Mouse (Mus musculus): ENCODE results near the gene Ankef1. TPM values are rescaled to one million over a fixed set of nuclear protein-coding genes. Genes with fewer than 3 reads are reported as not detected.

Gene Ankef1
- not detected in 2 replicates for total RNA-seq (2014; fragmentation: Nextera tagmentation)
- not detected in 2 replicates for total RNA-seq (2017)

DNA sequence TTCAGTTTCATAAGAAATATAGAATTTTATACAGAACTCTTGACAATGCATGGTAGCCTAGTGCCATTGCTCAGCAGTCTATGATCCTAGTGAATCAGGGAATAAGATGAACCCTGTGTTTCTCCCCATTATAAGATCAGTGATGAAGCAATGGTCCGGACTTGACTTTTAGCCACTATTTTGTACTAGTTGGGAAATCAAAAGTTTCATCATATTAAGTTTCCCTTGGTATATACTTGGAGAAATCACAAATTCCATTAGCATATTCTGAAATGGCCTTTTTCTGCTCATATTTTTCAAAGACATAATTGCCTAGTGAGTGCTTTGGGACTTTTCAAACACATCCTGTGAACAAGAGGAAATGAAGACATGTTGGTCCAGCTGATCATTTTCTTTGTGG, at the start of gene Ankef1:
Gene Ankef1, plus strand, starts transcription at position 260 of the 400 bp plus-strand sequence.
- no peak for ATAC-seq (replicated peaks; ENCODE audit: low FRiP score, low TSS enrichment, poor library complexity, severe bottlenecking)

DNA sequence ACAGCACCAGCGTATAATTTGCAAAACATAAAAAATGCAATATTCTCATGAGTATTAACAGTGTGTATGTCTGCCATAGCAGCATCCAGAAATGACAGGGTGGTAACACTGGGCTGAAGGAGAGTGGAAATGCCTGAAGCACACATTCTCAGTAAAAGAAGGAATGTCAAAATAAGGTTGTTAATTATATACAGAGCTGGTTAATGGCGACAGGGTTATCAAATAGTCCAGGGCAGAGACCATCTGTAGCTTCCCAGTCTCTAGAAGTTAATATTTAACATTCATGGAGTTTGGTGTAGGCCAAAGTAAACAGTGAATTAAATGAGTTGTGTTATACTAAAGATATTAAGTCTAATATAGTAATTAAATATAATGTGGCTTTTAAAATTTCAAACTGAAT, 45.2 kb upstream of the Ankef1 start:
- ATAC-seq (replicated peaks; ENCODE audit: low FRiP score, low TSS enrichment, poor library complexity, severe bottlenecking) = no peak

DNA sequence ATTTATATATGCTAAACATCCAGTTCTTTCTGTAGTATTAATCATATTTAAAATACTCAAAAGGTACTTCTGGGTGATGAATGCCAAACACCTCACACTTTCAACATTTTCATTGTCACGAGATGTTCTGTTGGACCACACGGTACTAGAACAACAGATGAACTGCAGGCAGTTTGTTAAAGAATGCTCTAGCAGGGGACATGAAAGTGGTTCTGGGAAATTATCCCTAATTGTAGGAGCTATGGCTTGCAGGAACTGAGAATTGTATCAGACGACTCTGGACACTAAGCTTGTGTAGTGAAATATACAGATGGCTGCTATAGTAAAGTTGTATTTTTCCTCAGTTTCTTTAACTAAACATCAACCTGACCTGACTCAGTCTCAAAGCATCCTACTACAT, 44.8 kb upstream of the Ankef1 start:
- no peak for ATAC-seq (replicated peaks; ENCODE audit: low FRiP score, low TSS enrichment, poor library complexity, severe bottlenecking)

DNA sequence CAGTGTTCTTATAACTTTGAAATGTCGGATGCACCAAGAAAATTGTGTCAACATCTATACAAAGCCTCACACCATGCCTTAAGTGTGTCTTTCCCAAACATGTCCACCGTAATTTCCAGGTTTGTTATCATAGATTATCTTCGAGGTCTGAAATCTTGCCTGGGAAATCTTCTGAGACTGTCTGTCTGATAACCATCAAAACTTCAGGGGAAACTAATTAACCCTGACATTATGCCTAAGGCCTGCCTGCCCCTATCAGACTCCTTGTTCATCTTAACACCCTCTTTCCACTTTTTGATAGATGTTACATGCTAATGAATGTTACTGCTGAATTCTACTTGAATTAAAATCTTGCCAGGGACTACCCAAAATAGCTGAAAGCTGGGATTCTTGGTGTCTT, 24.1 kb upstream of the Ankef1 start:
- no peak for ATAC-seq (replicated peaks; ENCODE audit: low FRiP score, low TSS enrichment, poor library complexity, severe bottlenecking)

DNA sequence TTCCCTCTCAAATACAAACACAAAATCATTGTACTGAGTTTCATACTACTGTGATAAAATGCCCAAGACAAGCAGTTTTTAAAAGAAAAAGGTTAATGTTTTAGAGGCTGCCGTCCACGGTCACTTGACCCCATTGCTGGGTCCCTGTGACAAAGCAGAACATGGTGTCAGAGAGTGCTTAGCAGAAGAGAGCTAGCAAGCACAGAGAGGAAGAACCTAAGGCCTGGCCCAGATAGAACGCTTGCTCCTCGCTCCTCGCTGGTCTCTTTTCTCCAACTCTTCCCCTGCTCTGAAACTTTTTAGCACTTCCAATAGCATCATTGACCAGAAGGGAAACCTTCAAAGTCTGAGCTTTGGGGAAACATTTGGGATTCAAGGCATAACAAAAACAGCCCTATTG, 19.4 kb upstream of the Ankef1 start:
- ATAC-seq (replicated peaks; ENCODE audit: low FRiP score, low TSS enrichment, poor library complexity, severe bottlenecking) = no peak

DNA sequence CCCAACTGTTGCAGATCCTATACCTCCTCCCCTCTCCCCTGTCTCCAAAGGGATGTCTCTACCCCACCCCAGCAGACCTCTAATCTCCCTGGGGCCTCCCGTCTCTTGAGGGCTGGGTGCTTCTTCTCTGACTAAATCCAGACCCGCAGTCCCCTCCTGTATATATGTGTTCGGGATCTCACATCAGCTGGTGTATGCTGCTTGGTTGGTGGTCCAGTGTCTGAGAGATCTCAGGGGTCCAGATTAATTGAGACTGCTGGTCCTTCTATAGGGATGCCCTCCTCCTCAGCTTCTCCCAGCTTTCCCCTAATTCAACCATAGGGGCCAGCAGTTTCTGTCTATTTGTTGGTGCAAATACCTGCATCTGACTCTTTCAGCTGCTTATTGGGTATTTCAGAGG, 18.7 kb upstream of the Ankef1 start:
- ATAC-seq (replicated peaks; ENCODE audit: low FRiP score, low TSS enrichment, poor library complexity, severe bottlenecking) = no peak

DNA sequence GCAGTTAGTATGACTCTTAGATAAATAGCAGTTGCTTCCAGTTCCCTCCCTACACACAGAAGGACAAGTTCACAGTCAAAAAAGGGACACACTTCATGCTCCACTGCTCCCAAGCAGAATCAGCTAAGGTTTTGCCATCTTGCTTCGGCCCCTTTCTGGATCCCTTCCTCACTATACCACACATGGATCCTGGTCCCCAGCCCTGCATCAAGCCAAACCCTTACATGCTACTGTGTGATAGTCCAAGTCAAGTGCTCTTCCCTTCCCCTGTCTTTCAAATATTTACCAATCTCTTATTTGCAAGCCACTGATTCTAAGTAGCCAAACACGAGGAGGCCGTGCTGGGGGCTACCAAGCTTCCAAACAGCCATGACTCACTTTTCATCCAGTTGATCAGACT, 16.8 kb upstream of the Ankef1 start:
- no peak for ATAC-seq (replicated peaks; ENCODE audit: low FRiP score, low TSS enrichment, poor library complexity, severe bottlenecking)

DNA sequence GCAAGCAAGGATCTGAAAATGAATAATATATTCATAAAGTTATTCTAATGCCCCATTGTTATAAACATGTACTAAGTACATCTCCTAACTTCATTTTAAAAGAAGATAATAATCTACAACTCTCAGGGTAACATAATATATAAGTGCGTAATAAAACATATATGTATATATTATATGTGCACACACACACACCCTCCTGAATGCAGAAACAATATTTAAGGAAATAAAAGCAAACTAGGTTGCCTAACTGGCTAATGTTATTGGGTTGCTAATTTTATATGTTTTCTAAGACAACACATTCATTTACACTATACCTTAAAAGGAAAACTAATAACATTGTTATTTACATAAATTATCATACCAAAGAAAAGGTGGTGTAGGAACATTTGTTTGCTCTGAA, 16.3 kb upstream of the Ankef1 start:
- ATAC-seq (replicated peaks; ENCODE audit: low FRiP score, low TSS enrichment, poor library complexity, severe bottlenecking) = no peak

DNA sequence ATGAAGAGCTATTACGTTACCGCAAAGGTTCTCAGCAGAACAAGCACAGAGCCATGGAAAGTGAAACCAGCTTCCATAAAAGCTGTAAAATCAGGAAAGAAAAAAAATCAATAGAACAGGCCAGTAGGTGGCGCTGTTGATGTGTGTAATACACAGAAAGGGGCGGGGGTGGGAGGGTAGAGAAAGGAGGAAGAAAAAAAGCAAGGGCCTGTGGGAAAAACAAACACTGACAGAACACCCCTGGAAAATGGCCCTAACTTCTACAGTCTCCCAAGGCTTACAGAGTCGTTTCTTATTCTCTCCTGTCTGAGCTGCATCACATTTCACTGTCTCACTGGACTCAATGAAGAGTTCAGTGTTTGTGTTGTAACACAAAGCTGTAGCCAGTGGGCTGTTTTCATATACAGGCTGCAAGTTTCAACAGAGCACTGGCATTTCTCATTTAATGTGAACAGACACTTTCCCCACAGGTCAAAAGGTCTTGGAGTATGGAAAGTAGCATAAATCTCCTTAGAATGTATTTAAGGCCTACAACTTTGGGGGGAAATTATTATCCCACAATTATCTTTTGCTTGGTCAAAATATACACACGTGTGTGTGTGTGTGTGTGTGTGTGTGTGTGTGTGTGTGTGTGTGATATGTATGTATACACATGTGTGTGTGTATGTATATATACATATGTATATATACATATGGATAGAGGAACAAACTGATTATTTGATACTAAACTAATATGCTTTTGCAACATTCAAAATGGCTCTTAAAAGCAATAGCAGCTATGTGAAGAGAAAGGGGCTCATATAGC, 15.7 kb upstream of the Ankef1 start:
- ATAC-seq (replicated peaks; ENCODE audit: low FRiP score, low TSS enrichment, poor library complexity, severe bottlenecking) = peak; percentile 88

DNA sequence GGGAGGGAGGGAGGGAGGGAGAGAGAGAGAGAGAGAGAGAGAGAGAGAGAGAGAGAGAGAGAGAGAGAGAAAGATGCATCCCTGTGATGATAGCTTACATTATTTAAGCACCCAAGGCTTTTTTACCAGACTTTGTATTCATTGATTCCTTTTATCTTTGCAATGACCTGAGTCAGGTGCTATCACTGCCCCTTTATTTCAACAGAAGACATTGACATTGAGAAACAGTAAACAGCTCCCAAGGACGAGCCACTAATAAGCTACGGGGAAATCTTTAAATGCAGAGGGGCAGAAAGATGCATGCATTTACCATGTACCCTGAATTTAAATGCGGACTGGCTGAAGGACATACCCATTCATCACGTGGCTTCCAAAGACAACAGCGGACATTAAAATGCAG, 14.7 kb upstream of the Ankef1 start:
- ATAC-seq (replicated peaks; ENCODE audit: low FRiP score, low TSS enrichment, poor library complexity, severe bottlenecking) = no peak

DNA sequence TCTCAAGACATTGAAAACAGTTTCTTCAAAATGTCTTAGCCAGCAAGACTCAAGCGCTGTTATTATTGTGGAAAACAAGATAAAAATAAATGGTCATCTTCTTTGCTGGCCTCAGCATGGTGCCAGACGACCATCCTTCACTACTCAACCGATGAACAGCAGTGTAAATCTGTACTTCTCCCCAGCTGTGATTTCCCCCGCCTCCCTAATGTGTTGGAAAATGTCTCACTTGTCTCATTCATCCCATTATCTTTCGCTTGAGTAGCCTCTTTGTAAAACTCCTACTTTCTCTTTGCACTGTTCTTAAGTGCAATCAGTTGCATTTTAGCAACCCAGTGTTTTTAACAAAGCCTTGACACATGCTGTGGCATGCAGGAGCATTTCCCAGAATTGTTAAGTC, 9.4 kb downstream of the Ankef1 start:
- ATAC-seq (replicated peaks; ENCODE audit: low FRiP score, low TSS enrichment, poor library complexity, severe bottlenecking) = no peak

DNA sequence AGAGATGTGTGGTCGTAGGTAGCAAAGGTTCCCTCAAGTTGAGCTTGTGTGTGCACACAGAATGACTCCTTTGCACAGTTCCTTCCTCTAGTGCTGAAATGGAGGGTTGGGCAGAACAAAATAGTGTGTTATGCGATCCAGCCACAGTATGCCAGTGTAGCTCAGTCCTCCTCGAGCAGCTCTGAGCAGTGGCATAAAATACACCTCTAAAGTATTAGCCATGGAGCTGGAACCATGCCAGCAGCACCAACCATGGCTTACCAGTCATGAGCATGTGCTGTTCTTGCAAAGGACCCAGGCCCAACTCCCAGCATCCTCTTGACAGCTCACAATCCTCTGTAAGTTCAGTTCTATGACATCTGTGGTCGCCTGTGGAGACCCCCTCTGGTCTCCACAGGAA, 10.0 kb downstream of the Ankef1 start:
- ATAC-seq (replicated peaks; ENCODE audit: low FRiP score, low TSS enrichment, poor library complexity, severe bottlenecking) = no peak

DNA sequence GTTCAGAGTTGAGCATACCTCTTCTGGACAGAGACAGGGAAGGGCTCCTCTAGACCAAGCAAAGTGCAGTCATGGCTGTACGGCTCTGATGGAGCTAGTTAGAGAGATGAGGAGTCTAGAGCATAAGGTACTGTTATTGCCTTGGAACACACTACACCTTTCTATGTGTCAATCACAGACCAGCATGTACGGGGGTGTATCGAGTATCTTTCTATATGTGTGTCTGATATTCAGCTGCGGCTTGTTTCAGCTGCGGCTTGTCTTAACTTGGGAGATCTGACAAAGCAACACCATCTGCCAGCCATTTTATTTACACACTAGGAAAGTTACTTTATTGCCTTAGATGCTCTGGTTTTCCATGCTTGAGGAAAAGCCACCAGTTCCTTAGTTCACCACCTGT, 11.1 kb downstream of the Ankef1 start:
- ATAC-seq (replicated peaks; ENCODE audit: low FRiP score, low TSS enrichment, poor library complexity, severe bottlenecking) = no peak

DNA sequence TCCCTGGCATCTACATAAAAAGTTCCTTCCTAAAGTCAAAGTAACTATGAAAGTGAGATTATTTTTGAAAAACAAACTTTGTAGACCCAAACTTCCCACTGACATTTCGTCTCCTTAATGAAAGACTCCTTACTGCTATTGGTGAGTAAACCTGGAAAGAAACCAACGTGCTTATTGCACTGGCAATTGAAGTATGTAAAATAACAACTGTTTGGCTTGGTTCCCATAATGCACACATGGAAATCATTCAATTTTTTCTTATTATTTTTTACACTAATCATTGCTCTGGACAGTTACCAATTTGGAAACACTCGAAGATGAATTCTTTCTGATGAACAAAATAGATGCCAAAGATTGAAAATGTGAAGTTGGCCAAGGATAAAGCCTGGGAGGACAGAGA, 12.1 kb downstream of the Ankef1 start:
- ATAC-seq (replicated peaks; ENCODE audit: low FRiP score, low TSS enrichment, poor library complexity, severe bottlenecking) = no peak

DNA sequence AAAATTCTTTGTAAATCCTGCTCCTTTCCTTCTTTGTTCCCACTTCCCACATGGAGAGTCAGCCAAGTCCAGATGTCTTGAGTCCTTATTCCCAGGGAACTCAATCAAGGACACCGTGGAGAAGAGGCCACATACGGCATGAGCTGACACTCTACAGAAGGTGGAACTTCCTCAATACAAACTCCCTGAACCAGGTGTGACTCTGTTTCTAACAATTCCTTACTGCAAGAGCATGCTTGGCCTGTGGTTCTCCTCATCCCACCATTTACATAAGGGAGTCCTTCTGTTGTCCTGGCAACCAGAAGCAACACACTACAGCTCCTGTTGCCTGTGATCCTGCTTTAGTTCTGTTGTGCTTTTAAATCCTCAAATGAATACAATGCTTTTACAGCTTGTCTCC, 13.8 kb downstream of the Ankef1 start:
- ATAC-seq (replicated peaks; ENCODE audit: low FRiP score, low TSS enrichment, poor library complexity, severe bottlenecking) = no peak

DNA sequence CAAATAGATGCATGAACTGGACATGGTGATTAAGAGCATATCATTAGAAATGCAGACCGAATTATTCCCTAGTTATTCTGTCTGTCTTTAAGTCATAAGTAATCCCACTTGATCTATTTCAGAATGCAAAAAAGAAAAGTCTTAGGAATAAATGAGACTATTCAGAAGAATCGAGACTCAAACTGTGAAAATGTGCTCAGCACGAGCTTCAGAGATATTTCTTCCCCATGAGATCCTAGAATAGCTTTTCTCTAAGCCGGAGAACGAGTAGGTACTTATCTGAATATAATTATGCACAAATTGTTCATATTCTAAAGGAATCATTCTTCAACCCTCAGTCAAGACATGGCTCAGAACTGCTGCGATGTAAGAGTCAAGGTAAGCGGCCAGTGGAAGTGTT, 27.2 kb downstream of the Ankef1 start:
- no peak for ATAC-seq (replicated peaks; ENCODE audit: low FRiP score, low TSS enrichment, poor library complexity, severe bottlenecking)

DNA sequence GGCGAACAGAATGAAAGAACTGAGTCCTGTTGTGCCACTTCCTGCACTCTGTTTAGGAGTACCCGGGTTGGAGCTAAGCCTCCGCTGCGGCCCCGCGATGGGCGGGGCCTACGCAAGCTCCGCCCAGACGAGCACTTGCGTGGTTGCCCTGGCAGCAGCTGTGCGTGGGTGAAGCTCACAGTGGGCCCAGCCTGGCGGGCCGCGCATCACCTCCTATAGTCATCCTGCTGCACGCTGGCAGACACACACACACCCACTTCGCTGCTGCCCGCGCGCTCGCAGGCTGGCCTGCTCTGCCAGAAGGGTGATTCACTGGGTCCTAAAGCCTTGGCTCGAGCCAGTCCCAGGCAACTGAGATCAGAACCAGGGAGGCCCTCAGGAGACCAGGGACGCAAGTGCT, 30.3 kb downstream of the Ankef1 start:
- ATAC-seq (replicated peaks; ENCODE audit: low FRiP score, low TSS enrichment, poor library complexity, severe bottlenecking) = peak; percentile 100

DNA sequence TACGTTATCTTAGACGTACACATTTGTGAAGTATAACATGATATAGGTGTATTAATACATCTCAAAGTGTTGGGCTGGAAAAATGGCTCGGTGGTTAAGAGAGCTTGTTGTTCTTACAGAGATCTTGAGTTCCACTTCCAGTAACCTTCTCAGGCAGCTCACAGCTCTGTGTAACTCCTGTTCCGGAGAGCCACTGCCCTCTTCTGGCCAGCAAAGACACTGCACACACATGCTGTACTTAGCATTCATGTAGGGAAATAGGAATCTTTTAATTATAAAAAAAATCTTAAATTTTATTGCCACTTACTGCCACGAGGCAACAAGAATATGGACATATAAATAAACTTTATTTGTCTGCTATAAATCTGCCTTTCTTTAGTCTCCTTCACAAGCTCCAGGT, 56.3 kb downstream of the Ankef1 start:
- ATAC-seq (replicated peaks; ENCODE audit: low FRiP score, low TSS enrichment, poor library complexity, severe bottlenecking) = peak; percentile 71; the same call in 1 of the 2 replicates

DNA sequence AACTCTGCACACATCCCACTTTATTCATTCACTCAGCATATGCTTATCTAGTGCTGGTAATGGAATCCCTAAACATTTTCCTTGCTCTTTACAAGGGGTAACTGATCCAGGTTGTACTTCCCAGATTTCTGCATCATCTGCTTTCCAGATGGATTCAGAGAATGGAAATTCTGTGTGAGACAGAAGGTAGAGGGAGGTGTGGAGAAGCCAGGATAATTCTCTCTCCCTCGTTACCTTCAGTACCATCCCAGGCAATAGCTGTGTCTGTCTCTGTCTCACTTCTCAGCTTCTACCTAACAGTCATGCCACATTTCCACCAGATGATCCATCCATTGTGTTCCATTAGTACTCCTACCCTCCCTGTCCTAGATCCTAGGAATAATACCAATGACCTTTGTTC, 60.6 kb downstream of the Ankef1 start:
- ATAC-seq (replicated peaks; ENCODE audit: low FRiP score, low TSS enrichment, poor library complexity, severe bottlenecking) = no peak

DNA sequence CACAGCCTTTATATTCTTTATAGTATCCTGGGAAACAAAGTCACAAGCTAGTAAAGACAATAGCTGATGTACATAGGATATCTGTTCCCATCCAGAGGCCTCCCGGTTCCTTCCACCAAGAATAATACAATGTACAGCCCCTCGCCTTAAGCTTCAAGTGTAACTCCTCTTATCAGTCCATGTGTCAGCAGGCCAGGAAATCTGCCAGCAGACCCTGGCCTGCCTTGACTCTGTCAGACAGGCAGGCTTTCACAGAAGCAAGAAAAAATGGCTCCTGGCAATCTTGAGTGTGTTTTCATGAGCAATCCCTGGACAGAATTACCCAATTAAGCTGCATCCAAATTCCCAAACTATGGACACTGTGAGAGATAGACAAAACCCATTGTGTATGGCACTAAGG, 69.1 kb downstream of the Ankef1 start:
- no peak for ATAC-seq (replicated peaks; ENCODE audit: low FRiP score, low TSS enrichment, poor library complexity, severe bottlenecking)

DNA sequence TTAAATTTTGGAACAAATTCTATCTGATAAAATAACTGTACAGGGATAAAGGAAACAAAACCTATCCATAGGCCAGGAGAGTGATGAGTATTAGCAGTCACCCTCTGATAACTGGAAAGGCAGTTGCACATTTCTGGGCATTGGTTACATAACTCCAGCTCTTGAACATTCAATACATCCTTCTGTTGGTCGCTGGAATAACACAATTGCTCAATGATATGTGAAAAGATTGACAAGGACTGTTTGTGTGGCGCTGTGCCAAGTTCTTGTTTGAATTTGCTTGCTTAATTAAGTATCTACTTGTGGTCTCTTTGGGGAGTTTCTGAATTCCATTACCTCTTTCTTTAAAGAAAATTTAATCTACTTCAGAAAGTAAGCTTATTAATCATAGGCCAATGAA, 81.1 kb downstream of the Ankef1 start:
- ATAC-seq (replicated peaks; ENCODE audit: low FRiP score, low TSS enrichment, poor library complexity, severe bottlenecking) = no peak

DNA sequence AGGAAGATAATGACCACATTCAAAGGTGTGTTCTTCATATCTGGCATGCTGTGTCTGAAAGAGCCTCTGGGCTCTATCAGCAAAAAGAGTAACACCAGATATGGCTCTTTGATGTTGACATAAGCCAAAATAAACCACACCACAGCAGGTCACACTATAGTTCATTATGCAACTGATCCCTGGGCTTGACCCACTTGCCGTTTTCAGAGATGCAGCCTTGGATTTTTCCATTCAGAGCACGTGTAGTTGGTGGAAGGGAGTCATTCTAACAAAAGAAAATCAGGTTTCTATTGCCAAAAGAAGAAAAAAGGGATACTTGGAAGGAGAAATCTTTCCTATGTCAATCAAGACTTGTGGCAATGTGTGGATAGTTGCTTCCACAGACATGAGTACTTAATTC, 87.1 kb downstream of the Ankef1 start:
- no peak for ATAC-seq (replicated peaks; ENCODE audit: low FRiP score, low TSS enrichment, poor library complexity, severe bottlenecking)

All from megakaryocyte-erythroid progenitor cell, adult 5-6 weeks (primary cell).